Mouse (Mus musculus) megakaryocyte, embryonic 14.5 days (primary cell): ENCODE measurements around the gene Ppp2r1b.

ENCODE experiments used
- FLI1 ChIP-seq: IDR thresholded peaks from 2 replicates; pipeline ENCODE4 v1.6.1; 2012; ENCODE audit warnings: low read length, inconsistent platforms, mixed read lengths
- GATA1 ChIP-seq: IDR thresholded peaks from 3 replicates; pipeline ENCODE4 v1.6.1; 2012; ENCODE audit warnings: mixed read lengths, low read length, inconsistent platforms, borderline replicate concordance

- TF ChIP-seq GATA1 (no peak), FLI1 (no peak)
Observed at GRCm38 (mm10) chr9:50863824-50864223, 18.7 kb downstream of the Ppp2r1b start.
